Mouse (Mus musculus) B cell, adult 2 months (primary cell): ENCODE data around the gene Gm14698.
"Not testable (repeated sequence)": the region's sequence is repeated elsewhere in the genome, so short reads cannot be mapped to it uniquely, and the experiment has no call there.

Experiments used
- DNase-seq, 2 experiments: peaks; one replicate each; pipeline ENCODE4 v3.0.0; 2022

The Gm14698 gene

GRCm38 (mm10) chrX:68821059-68821458 is at the start of gene Gm14698:
TSS of gene Gm14698 (plus strand) at chrX:68821093.
- peak in 1 of 2 experiments; percentile 0 for DNase-seq

- not testable (repeated sequence) for DNase-seq
Observed at GRCm38 (mm10) chrX:68820449-68820848, 444 bp upstream of the Gm14698 start.

- no peak for DNase-seq
Observed at GRCm38 (mm10) chrX:68839548-68840444, 18.9 kb downstream of the Gm14698 start.

GRCm38 (mm10) chrX:68865145-68865544 is 44.3 kb downstream of the Gm14698 start:
- DNase-seq, result no peak
